Mouse (Mus musculus) ES-Bruce4 (cell line): ENCODE measurements at regions not wholly inside any gene's neighbourhood (a gene's known extent, or its start where the extent isn't known, plus 50 kb on each side); places are given as distances from the start of the nearest gene placed in this dataset.

Experiments
- CTCF ChIP-seq: IDR thresholded peaks from one replicate; pipeline ENCODE4 v1.8.1; 2011; ENCODE audit warnings: low read depth, low read length
- POLR2A ChIP-seq: IDR thresholded peaks from one replicate; pipeline ENCODE4 v1.8.1; 2011; ENCODE audit warnings: low read length; ENCODE audit not compliant: insufficient read depth

DNA sequence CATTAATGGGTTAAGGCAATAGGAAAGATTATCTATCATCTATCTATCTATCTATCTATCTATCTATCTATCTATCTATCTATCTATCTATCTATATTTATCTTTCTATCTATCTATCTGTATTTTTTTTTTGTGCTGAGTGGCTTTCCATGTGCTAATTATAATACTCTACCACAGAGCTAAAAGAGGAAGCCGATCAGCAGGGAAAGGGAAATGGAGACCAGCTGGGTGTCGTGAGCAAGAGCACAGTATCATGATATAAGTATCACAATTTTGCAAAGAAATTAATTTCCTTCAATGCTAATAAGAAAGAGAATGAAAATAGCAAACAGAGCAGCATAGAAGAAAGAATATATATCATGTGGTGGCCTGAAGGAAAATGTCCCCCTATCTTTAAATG, 69.6 kb downstream of the Cldn1 start:
- TF ChIP-seq CTCF (no peak), POLR2A (no peak)
